Mouse (Mus musculus): ENCODE measurements around the gene Otp. TPM values are rescaled to one million over a fixed set of nuclear protein-coding genes. Genes with fewer than 3 reads are reported as not detected.

Otp gene
- not detected for total RNA-seq (2023)

GRCm38 (mm10) chr13:94875396-94875880, at the start of gene Otp:
Gene Otp, plus strand, starts transcription at chr13:94875602.

Other genes with a start within 250 kb of the Otp start
- gene Tbca, start 86.7 kb upstream of the Otp start, total RNA-seq (2023) = 10 to 100 TPM; 52.2 to 55.5 TPM
- 10 to 100 TPM; 13.1 to 13.8 TPM for gene Wdr41, start 100.7 kb downstream of the Otp start, total RNA-seq (2023)

All from neutrophil, adult 59 days (primary cell).